Comparison of ENCODE assay signal across 24 mouse cellular contexts in genomic region chr3:138578867-138579266, GRCm38 (mm10). TPM values are rescaled to one million over a fixed set of nuclear protein-coding genes. Genes with fewer than 3 reads are reported as not detected.
DNase-seq lines count a peak whose midpoint lies in the region; ATAC-seq lines count a peak whose summit lies in the region.
"Had no signal": no experiment of that assay in that cellular context is flagged by ENCODE, and none has a peak within 500 bp of the region (broad histone marks: within the 10 kb centered on the region; RNA-seq: fewer than 3 reads in every experiment).

No protein-coding gene starts in this region.

- H3K4me1 ChIP-seq in heart, embryonic 10.5 days = peaks cover 9% of the 10 kb centered on the region; the same call in 1 of the 2 replicates
- H3K4me1 ChIP-seq in heart, embryonic 11.5 days (ENCODE audit: control insufficient read depth, insufficient read depth, low read length) = 0 out of 2 replicates have a peak, but pooled peaks cover 3% of the 10 kb centered on the region
- H3K4me1 ChIP-seq in lung, embryonic 16.5 days (replicated peaks; ENCODE audit: control insufficient read depth, insufficient read depth, low read length) = no peaks in the 10 kb centered on the region
- H3K4me1 ChIP-seq: embryonic facial prominence, embryonic 10.5 days; embryonic facial prominence, embryonic 12.5 days; forebrain, embryonic 13.5 days; forebrain, embryonic 15.5 days had no signal

- no peak overlapping the region for H3K4me2 ChIP-seq in heart, embryonic 11.5 days
- H3K4me2 ChIP-seq in lung, embryonic 16.5 days (ENCODE audit: low read depth, low read length) = no peak overlapping the region
- H3K4me2 ChIP-seq: embryonic facial prominence, embryonic 12.5 days; forebrain, embryonic 13.5 days; forebrain, embryonic 15.5 days had no signal

- H3K27me3 ChIP-seq in heart, embryonic 10.5 days (ENCODE audit: insufficient read depth, poor library complexity, severe bottlenecking) = no peaks in the 10 kb centered on the region
- no peaks in the 10 kb centered on the region for H3K27me3 ChIP-seq in heart, embryonic 11.5 days (ENCODE audit: control insufficient read depth, insufficient read depth, low read length)
- no peaks in the 10 kb centered on the region for H3K27me3 ChIP-seq in lung, embryonic 16.5 days (ENCODE audit: control insufficient read depth, insufficient read depth, low read depth, low read length)
- H3K27me3 ChIP-seq: CH12.LX; embryonic facial prominence, embryonic 12.5 days; forebrain, embryonic 13.5 days; forebrain, embryonic 15.5 days had no signal

- no peak overlapping the region for H3K9ac ChIP-seq in heart, embryonic 11.5 days (ENCODE audit: low read depth, low read length)
- H3K9ac ChIP-seq in lung, embryonic 16.5 days (ENCODE audit: low read length) = no peak overlapping the region
- H3K9ac ChIP-seq: embryonic facial prominence, embryonic 12.5 days; forebrain, embryonic 13.5 days; forebrain, embryonic 15.5 days; forebrain, postnatal 0 days had no signal

- no peaks in the 10 kb centered on the region for H3K9me3 ChIP-seq in heart, embryonic 10.5 days
- H3K9me3 ChIP-seq in heart, embryonic 11.5 days (replicated peaks; ENCODE audit: control insufficient read depth, low read length) = no peaks in the 10 kb centered on the region
- no peaks in the 10 kb centered on the region; the same call in 1 of the 2 replicates for H3K9me3 ChIP-seq in lung, embryonic 16.5 days (ENCODE audit: control insufficient read depth, low read length)
- H3K9me3 ChIP-seq: forebrain, embryonic 15.5 days had no signal

- peak; percentile 70 for DNase-seq in heart, embryonic 10.5 days (ENCODE audit: low spot score)
- DNase-seq in lung, postnatal 14 days = no peak
- DNase-seq in lung, postnatal 36 days = peak; percentile 0
- no peak for DNase-seq in lung, adult 18-20 months
- peak; percentile 87 for DNase-seq in ZHBTc4 (ENCODE audit: low read depth, low spot score)
- DNase-seq: adrenal gland, adult 8-10 months; adrenal gland, postnatal 14 days; adrenal gland, postnatal 36 days; B cell, adult 2 months; cerebellum, adult 11-12 months; cerebellum, adult 2 months; cerebellum, adult 9-10 months; cerebellum, postnatal 10 days; cerebellum, postnatal 25 days; forebrain, postnatal 0 days had no signal

- H3K36me3 ChIP-seq in heart, embryonic 10.5 days = no peaks in the 10 kb centered on the region
- no peaks in the 10 kb centered on the region for H3K36me3 ChIP-seq in heart, embryonic 11.5 days (ENCODE audit: control insufficient read depth, insufficient read depth, low read length)
- H3K36me3 ChIP-seq in lung, embryonic 16.5 days (ENCODE audit: control insufficient read depth, insufficient read depth, low read length) = no peaks in the 10 kb centered on the region
- H3K36me3 ChIP-seq: embryonic facial prominence, embryonic 10.5 days; embryonic facial prominence, embryonic 12.5 days; forebrain, embryonic 15.5 days had no signal

- no peak overlapping the region for H3K4me3 ChIP-seq in heart, embryonic 10.5 days
- H3K4me3 ChIP-seq in heart, embryonic 11.5 days (ENCODE audit: low read depth, low read length) = no peak overlapping the region
- H3K4me3 ChIP-seq in lung, embryonic 16.5 days (ENCODE audit: low read length) = no peak overlapping the region
- H3K4me3 ChIP-seq: embryonic facial prominence, embryonic 10.5 days; embryonic facial prominence, embryonic 12.5 days; forebrain, embryonic 13.5 days; forebrain, embryonic 15.5 days had no signal

- WGBS in heart, embryonic 10.5 days = 90% methylated on average over 10 of the region's 10 CpGs
- WGBS in heart, embryonic 11.5 days (ENCODE audit: insufficient replicate concordance) = 83% methylated on average over 10 of the region's 10 CpGs
- WGBS in lung, embryonic 16.5 days = 65% methylated on average over 10 of the region's 10 CpGs

- no peak overlapping the region for H3K27ac ChIP-seq in heart, embryonic 10.5 days
- no peak overlapping the region for H3K27ac ChIP-seq in heart, embryonic 11.5 days (ENCODE audit: low read depth, low read length)
- no peak overlapping the region for H3K27ac ChIP-seq in lung, embryonic 16.5 days (ENCODE audit: low read length)
- H3K27ac ChIP-seq: embryonic facial prominence, embryonic 10.5 days; embryonic facial prominence, embryonic 12.5 days; forebrain, embryonic 13.5 days; forebrain, embryonic 15.5 days had no signal

- no peak for ATAC-seq in heart, embryonic 11.5 days (replicated peaks; ENCODE audit: insufficient number of reproducible peaks, low FRiP score, low TSS enrichment)
- ATAC-seq in lung, embryonic 16.5 days (ENCODE audit: low read depth) = peak; percentile 60
- no peak for ATAC-seq in activated CD4-positive, CD25-positive, alpha-beta regulatory T cell, adult 4 months
- ATAC-seq: CD4-positive, CD25-positive, alpha-beta regulatory T cell, adult 4 months; forebrain, embryonic 13.5 days; forebrain, embryonic 15.5 days; forebrain, postnatal 0 days had no signal

RNA-seq across cellular contexts. Expression of gene Eif4e, which starts 52.9 kb away (rescaled TPM):
- 368 and 419 TPM in 2 replicates for polyA plus RNA-seq in heart, embryonic 10.5 days (2016; fragmentation: Nextera tagmentation; extraction: Ambion mirVana)
- polyA plus RNA-seq in heart, embryonic 11.5 days (2014; fragmentation: Nextera tagmentation; extraction: Ambion mirVana) = 323 and 330 TPM in 2 replicates
- polyA plus RNA-seq in lung, embryonic 16.5 days (2015; fragmentation: Nextera tagmentation; extraction: Ambion mirVana) = 306 and 326 TPM in 2 replicates
- polyA plus RNA-seq in activated CD4-positive, CD25-positive, alpha-beta regulatory T cell, adult 4 months (2017; shearing (Covaris generic)) = 100 to 1,000 TPM; 246 to 346 TPM

Comparison
In these comparisons a context has a peak if more than half of its experiments do, and no peak if none do; other contexts are left out.
1. DNase-seq: peak in heart, embryonic 10.5 days (single experiment), lung, postnatal 36 days (single experiment) and ZHBTc4 (single experiment); none in lung, postnatal 14 days (single experiment) and lung, adult 18-20 months (0 of 2).